Mouse (Mus musculus) heart, postnatal 4 days (tissue): ENCODE measurements around the gene Mepce. TPM values are rescaled to one million over a fixed set of nuclear protein-coding genes. Genes with fewer than 3 reads are reported as not detected.

Source experiments
- DNase-seq: peaks from one replicate; pipeline ENCODE4 v3.0.0; 2021
- total RNA-seq, 2 experiments: library from RNA; stranded (reverse); gene quantifications; 2 replicates each; pipeline ENCODE4 v1.2.3; 2021

Mepce gene
- total RNA-seq, 2 experiments from 2014 or later = 29.0 to 40.3 TPM

GRCm38 (mm10) chr5:137738516-137738915 is 48.9 kb downstream of the Mepce start:
- DNase-seq = no peak

DNA sequence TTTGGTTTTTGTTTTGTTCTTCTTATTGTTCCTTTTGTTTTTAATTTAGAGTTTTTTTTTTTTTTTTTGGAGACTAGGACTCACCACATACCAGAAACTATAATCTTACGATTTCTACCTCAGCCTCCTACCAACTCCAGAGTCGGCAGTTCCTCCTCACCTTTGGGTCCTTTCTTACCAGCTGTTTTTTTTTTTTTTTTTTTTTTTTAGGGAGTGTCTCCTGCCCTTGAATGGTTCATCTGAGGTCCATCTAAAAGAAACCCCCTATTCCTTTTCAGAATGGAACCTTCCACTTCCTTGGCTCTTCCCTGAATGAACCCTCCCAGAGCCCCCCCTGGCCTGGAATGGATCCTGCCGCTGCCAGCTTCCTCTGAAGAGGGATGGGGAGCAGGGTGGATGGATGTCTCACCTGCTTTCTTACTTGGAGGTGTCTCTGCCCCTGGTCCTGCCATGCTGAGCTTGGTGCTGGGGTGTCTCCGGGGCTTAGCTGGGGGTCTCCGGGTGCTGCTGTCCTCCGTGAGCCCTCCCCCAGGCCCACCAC is 50.0 kb downstream of the Mepce start:
- DNase-seq = no peak

GRCm38 (mm10) chr5:137734289-137735061 is 53.0 kb downstream of the Mepce start:
- DNase-seq = no peak

GRCm38 (mm10) chr5:137733638-137734288 is 53.7 kb downstream of the Mepce start:
- no peak for DNase-seq

Other genes with a start within 250 kb of the Mepce start
- gene Actl6b, start 234.1 kb downstream of the Mepce start, total RNA-seq = not detected
- under 1 TPM in 1 of 2 experiments, not detected in 1; 0.10 TPM for gene Tfr2, start 217.8 kb downstream of the Mepce start, total RNA-seq
- gene Mospd3, start 186.6 kb downstream of the Mepce start, total RNA-seq = 10 to 100 TPM; 25.2 to 28.8 TPM
- 100 to 1,000 TPM; 133 to 137 TPM for gene Pcolce, start 173.9 kb downstream of the Mepce start, total RNA-seq
- under 1 TPM; 0.21 to 0.25 TPM for gene Fbxo24, start 158.7 kb downstream of the Mepce start, total RNA-seq
- gene Lrch4, start 158.5 kb downstream of the Mepce start, total RNA-seq = 10 to 100 TPM; 19.2 to 21.6 TPM
- gene Gm20605, start 158.5 kb downstream of the Mepce start, total RNA-seq = 1 to 10 TPM; 4.8 to 6.6 TPM
- gene Sap25, start 146.3 kb downstream of the Mepce start, total RNA-seq = 1 to 10 TPM; 1.8 to 2.2 TPM
- gene Irs3, start 141.9 kb downstream of the Mepce start, total RNA-seq = not detected
- gene Agfg2, start 102.9 kb downstream of the Mepce start, total RNA-seq = 10 to 100 TPM; 21.7 to 23.1 TPM
- 1 to 10 TPM; 3.1 to 3.3 TPM for gene Nyap1, start 46.0 kb downstream of the Mepce start, total RNA-seq
- 100 to 1,000 TPM; 230 to 231 TPM for gene Tsc22d4, start 41.9 kb downstream of the Mepce start, total RNA-seq
- 10 to 100 TPM; 16.5 to 17.1 TPM for gene Ppp1r35, start 8.8 kb downstream of the Mepce start, total RNA-seq
- 1 to 10 TPM; 2.4 to 3.2 TPM for gene Zcwpw1, start 143 bp upstream of the Mepce start, total RNA-seq
- gene Pilra, start 48.6 kb upstream of the Mepce start, total RNA-seq = 1 to 10 TPM in 1 of 2 experiments, under 1 TPM in 1; 0.71 to 2.4 TPM
- under 1 TPM in 1 of 2 experiments, not detected in 1; 0.38 TPM for gene Pilrb1, start 70.5 kb upstream of the Mepce start, total RNA-seq
- 1 to 10 TPM in 1 of 2 experiments, not detected in 1; 1.0 TPM for gene Pilrb2, start 84.2 kb upstream of the Mepce start, total RNA-seq
- gene Cyp3a13, start 134.0 kb upstream of the Mepce start, total RNA-seq = under 1 TPM; 0.09 to 0.17 TPM
- gene Gjc3, start 175.4 kb upstream of the Mepce start, total RNA-seq = under 1 TPM; 0.29 to 0.61 TPM
- gene Azgp1, start 193.9 kb upstream of the Mepce start, total RNA-seq = not detected
- not detected for gene Smok3a, start 233.6 kb upstream of the Mepce start, total RNA-seq
- gene Smok3b, start 233.8 kb upstream of the Mepce start, total RNA-seq = not detected